Mouse (Mus musculus) heart, embryonic 14.5 days (tissue): ENCODE results near the gene Epb41l4b. TPM values are rescaled to one million over a fixed set of nuclear protein-coding genes. Genes with fewer than 3 reads are reported as not detected.

Experiments used
- polyA plus RNA-seq: library from polyadenylated mRNA; unstranded; fragments of >200 nt; fragmentation: Nextera tagmentation; extraction: Ambion mirVana; gene quantifications from 2 replicates; pipeline ENCODE4 v1.2.1, GENCODE M21; 2014

Epb41l4b gene
- polyA plus RNA-seq, 1 experiment from 2014 or later, result 0.57 TPM

Other genes starting within 250 kb of the Epb41l4b start
- 21.6 and 22.7 TPM in 2 replicates for gene Tmem245, start 196.0 kb downstream of the Epb41l4b start, polyA plus RNA-seq
- 0.12 and 0.23 TPM in 2 replicates for gene Frrs1l, start 153.0 kb downstream of the Epb41l4b start, polyA plus RNA-seq
- 3.3 and 3.8 TPM in 2 replicates for gene Ptpn3, start 158.4 kb upstream of the Epb41l4b start, polyA plus RNA-seq